Mouse (Mus musculus) olfactory bulb, adult 2 months (tissue): Measurements from ENCODE around the gene Il25. TPM values are rescaled to one million over a fixed set of nuclear protein-coding genes. Genes with fewer than 3 reads are reported as not detected.
A peak's percentile ranks its signal among the peaks of the same experiment; 100 is the strongest.

Source experiments
- H3K27ac ChIP-seq: fragments of 200-500 bp; 2 replicates; pipeline ENCODE4 v1.5.1; 2012; ENCODE audit warnings: low read depth, low read length; ENCODE audit not compliant: insufficient read depth
- H3K4me1 ChIP-seq: fragments of 200-500 bp; 2 replicates; pipeline ENCODE4 v1.6.1; 2012; ENCODE audit warnings: low read length; ENCODE audit not compliant: control insufficient read depth, insufficient read depth
- H3K4me3 ChIP-seq: fragments of 200-500 bp; 2 replicates; pipeline ENCODE4 v1.5.1; 2012; ENCODE audit warnings: mild to moderate bottlenecking, low read depth, low read length, moderate library complexity; ENCODE audit not compliant: insufficient read depth
- CTCF ChIP-seq: fragments of 200-500 bp; IDR thresholded peaks from 2 replicates; pipeline ENCODE4 v1.5.1; 2012; ENCODE audit warnings: low read depth, mild to moderate bottlenecking, low read length, moderate library complexity; ENCODE audit not compliant: insufficient read depth
- POLR2A ChIP-seq: fragments of 200-500 bp; IDR thresholded peaks from 2 replicates; pipeline ENCODE4 v1.6.1; 2012; ENCODE audit warnings: mild to moderate bottlenecking, low read depth, low read length, moderate library complexity; ENCODE audit not compliant: insufficient read depth
- WGBS: fragments of 180-500 bp; shearing (Covaris S2); methylation state at CpG from one replicate; pipeline ENCODE4 v1.1.7; 2018; 5-methylcytosine and 5-hydroxymethylcytosine counted together
- polyA plus RNA-seq: library from polyadenylated mRNA; stranded (reverse); fragments of >200 nt; gene quantifications from 2 replicates; pipeline ENCODE4 v1.2.4, GENCODE M21; 2012; ENCODE audit warnings: low replicate concordance; ENCODE audit not compliant: missing spikeins, insufficient read depth, insufficient read length

Gene Il25
- polyA plus RNA-seq, 1 experiment = not detected

DNA sequence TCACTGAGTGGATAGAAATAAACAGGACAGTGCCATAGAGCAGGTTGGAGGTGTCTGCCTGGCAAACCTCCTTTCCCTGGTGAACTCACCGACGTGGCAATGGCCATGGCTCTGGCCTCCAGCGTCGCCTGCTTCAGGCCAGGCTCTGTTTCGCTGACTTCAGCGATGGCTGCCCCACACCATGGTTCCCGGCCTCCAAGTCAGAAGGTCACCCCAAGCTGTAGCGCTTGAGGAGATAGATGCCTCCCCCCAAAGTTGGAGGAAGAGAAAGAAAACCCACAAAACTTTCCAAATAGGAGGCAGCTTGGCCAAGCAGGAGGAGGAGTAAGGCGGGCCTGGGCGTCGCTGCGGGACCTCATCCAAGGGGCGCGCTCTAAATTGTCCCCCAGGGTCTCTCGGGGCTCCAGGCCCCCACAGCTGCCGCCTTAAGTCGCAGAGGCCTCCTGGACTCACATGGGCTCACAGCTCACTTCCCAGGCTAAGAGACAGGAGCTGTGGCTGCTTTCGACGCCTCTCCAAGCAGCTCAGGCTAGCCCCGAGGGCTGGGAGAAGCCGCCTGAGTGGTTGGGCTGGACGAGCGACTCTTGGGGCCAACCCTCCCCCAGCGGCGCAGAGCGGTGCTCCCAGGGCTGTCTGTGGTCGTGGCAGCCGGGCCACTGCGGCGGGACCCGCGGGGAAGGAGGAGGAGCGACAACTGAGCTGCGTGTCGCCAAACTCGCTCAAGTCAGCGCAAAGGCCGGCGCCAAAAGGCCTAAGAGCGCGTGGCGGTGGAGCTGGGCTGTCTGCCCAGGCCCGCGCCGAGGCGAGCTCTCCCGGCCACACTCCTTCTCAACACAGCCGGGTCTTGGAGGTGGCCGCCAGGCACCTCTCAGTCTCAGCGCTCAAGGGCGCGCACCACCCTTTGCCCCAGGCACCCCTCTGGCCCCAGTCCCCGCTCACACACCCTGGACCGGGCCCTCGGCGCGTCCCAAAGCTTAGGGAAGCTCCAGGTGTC, 6.8 kb upstream of the Il25 start, which contains the start of gene Efs:
Gene Efs (minus strand): TSS at position 778 of the 994 bp plus-strand sequence.
- TF ChIP-seq POLR2A = no peak
- TF ChIP-seq CTCF = no peak
- peaks cover 45% of the 10 kb centered on the region for H3K4me1 ChIP-seq
- 14% methylated on average over 57 of the region's 57 CpGs for WGBS
- peak within 1 kb of the TSS; percentile 52 for H3K4me3 ChIP-seq
- H3K27ac ChIP-seq = peak within 1 kb of the TSS; percentile 67

DNA sequence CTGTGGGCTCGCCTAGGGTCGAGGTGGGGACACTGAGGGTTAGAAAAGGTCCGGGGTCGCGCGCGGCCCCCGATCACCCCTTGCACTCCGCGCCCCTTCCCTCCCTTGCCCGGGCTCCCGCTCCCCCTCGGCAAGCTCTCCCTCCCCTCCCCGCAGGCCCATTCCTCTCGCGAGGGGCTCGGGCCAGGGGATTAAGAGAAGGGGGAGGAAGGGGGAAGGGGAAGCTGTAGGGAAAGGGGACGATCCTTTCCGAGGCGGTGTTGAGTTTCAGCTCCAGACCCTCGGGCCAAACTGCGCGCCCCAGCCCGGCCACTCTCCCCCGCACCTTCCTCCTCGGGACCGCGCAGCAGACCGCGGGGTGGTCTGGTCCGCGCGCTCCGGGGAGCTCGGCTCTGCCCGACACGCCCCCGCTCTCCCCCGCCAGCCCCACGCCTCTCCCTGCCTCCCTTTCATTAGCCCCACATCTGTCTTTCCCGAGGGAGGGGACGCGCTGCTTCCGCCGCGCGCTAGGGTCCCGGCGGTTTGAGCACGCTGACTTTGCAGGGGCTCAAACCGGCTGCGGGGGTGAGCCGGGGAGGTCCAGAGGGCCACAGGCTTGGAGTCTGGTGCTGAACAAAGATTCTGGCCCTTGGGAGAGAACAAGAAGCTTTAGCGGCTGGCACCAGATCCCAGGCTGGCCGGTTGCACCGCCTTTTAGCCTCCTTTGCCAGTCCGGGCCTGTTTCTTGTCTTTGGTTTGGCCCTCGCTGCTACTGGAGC, 5.9 kb upstream of the Il25 start:
- peaks cover 45% of the 10 kb centered on the region for H3K4me1 ChIP-seq
- peak overlapping the region; percentile 52 for H3K4me3 ChIP-seq
- H3K27ac ChIP-seq = peak overlapping the region; percentile 67; the same call in 1 of the 2 replicates
- 2% methylated on average over 51 of the region's 58 CpGs for WGBS
- no peak for TF ChIP-seq CTCF
- 0 out of 2 replicates have a peak, but pooled peaks have one; percentile 20 for TF ChIP-seq POLR2A

DNA sequence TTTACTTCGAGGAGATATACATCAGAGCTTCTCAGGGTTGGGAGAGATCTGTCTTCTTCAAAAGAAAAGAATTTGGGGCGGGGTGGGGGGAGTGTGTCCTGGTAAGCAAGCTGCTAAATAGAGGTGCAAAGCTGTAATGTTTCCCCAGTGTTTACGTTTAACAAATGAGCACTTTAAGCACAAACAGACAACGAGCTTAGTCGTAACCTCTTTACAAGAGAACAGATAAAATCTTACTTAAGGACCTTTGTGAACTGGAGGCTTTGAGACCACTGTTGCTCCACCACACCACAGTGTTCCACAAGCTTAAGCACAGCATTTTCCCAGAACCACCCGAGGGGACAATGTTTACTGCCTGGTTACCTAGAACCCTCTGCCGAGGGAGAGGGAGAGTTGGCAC, 5.2 kb upstream of the Il25 start:
- no peak for TF ChIP-seq CTCF
- TF ChIP-seq POLR2A = no peak
- 23% methylated on average over 7 of the region's 7 CpGs for WGBS
- H3K4me1 ChIP-seq = peaks cover 45% of the 10 kb centered on the region
- H3K4me3 ChIP-seq = no peak overlapping the region
- H3K27ac ChIP-seq = peak overlapping the region; percentile 32

DNA sequence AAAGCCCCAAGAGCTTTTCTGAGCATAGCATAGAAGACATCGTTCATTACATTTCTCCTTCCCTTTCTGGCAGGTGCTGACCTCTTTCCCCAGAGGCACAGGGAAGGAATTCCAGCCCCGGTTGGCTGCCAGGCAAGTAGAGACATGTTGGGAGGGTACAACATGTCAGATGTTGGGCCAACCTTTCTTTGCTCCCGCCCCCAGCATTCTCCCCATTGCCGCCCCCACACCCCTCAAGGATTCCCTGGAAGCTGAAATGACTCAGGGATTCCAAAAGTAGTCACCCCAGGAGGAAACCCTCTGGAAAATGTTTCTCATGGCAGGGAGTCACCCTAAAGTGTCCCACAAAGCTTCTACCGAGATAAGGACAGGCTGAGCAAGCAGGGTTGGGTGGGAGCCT, 2.7 kb upstream of the Il25 start:
- 36% methylated on average over 5 of the region's 5 CpGs for WGBS
- no peak for TF ChIP-seq CTCF
- TF ChIP-seq POLR2A = no peak
- H3K4me3 ChIP-seq = no peak overlapping the region
- H3K4me1 ChIP-seq = peaks cover 45% of the 10 kb centered on the region
- no peak overlapping the region for H3K27ac ChIP-seq

DNA sequence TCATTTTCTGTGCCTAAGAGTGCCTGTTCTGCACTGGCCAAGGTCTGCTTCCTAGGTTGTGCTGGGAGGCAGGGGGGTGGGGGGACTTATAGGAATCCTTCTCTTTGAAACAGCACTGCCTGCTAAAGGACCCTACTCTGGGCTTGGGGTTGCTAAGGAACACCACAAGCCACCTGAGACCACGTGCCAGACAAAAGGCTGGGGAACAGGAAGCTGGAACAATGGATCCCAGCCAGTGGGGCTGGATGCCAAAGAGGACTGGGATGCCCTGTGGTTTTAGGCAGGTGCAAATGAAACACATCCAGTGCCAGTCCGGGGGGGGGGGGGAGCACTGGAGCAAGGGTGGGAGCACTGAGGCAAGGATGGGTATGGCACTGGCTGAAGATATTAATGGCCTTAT, 2.1 kb upstream of the Il25 start:
- 20% methylated on average over 2 of the region's 2 CpGs for WGBS
- H3K4me3 ChIP-seq = no peak overlapping the region
- TF ChIP-seq POLR2A (no peak), CTCF (no peak)
- H3K4me1 ChIP-seq = peaks cover 40% of the 10 kb centered on the region
- H3K27ac ChIP-seq = no peak overlapping the region

DNA sequence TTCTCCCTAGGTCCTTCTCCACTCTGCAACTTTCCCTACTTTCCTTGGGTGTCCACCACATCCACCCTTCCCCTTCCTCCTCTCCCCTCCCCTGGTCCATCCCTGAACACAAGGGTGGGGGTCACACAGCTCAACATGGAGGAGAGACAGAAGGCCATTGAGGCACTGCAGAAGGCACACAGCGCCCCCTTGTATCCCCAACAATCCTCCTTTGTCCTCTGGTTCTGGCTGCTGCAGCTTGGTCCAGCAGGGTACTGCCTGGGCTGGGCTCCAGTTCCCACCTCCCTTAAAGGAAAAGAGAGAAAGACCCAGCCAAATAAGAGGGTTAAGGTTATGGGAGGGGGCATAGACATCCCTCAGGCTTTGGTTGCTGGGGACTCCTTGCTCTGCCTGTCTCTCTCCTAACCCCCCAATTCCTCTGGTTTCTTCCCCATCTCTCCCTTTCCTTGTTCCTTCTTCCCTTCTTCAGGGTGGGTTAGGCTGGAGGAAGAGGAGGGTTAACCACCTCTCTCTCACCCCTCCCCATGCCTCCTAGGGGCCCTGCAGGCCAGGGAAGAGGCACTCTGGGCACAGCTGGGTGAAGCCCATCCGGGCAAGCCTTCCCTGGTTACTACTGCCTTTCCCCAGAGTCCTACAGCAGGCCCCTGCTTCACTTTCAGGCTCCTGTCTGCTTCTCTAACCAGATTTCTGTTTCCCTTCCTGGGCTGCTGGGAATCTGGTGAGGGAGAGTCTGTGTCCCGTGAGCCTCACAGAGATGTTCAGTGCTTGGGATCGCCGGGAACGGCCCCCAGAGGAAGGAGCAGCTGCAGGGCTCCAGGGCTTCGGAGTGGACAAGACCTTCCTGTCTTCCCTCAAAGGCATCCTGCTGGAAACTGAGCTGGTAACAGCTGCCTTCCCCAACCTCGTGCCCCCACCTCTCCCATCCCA, 3.7 kb downstream of the Il25 start, which contains the start of gene Cmtm5:
Gene Cmtm5 (plus strand): TSS at position 358 of the 927 bp plus-strand sequence.
- TF ChIP-seq CTCF (no peak), POLR2A (no peak)
- 51% methylated on average over 8 of the region's 8 CpGs for WGBS

DNA sequence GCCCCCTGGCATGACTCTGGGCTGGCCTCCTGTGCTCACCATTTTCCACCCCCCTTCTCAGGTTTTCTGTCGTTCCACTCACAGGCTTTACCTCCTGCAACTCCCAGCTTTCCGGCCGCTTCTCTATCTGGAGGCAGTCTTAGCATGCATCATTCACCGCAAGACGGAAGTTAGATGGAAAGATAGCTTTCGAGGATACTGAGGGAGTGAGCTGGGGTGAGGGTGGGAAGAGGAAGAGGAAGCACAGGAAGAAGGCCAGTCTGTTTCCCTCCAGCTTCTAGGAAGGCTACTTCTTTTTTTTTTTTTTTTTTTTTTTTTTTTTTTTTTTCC, 4.3 kb downstream of the Il25 start:
- Histone ChIP-seq H3K4me3 (peak overlapping the region; percentile 38), H3K4me1 (peaks cover 19% of the 10 kb centered on the region), H3K27ac (no peak overlapping the region)
- 72% methylated on average over 6 of the region's 6 CpGs for WGBS
- TF ChIP-seq CTCF (no peak), POLR2A (no peak)

More for the DNA sequence above, 3.7 kb downstream of the Il25 start, which contains the start of gene Cmtm5:
- Histone ChIP-seq H3K27ac (peak within 1 kb of the TSS; percentile 76), H3K4me1 (peaks cover 19% of the 10 kb centered on the region), H3K4me3 (peak within 1 kb of the TSS; percentile 38)

DNA sequence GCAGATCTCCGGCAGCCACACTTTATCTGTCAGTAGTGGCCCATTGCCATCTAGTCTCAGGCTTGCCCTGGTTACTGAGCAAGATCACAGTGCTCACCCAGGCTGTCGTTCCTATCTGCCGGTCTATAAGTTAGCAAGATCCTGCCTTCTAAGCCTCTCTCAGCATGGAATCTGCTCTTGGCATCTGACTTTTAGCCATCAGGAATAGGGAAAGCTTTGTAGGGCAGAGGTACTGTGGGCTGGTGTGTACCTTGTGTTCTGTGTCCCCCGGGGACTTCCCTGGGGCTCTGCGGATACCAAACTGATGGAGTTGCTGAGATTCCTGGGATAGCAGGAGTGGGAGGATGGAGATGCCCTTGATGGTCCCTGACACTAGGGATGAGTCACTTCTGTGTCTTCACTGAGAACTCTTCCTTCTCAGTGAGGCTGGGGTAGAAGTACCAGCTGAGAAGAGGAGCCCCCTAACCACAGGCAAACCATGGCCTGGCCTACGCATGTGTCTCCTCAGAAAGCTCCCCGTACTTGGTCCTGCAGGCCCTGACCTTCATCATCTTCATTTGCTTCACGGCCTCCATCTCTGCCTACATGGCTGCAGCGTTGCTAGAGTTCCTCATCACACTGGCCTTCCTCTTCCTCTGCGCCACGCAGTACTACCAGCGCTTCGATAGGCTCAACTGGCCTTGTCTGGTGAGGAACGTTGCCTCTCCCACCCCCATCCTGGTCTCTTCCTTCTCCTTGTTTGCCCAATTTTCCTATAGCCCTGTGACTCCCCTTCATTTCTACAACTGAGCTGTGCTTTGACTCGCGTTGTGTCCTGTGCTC, 5.1 kb downstream of the Il25 start:
- H3K27ac ChIP-seq = no peak overlapping the region
- H3K4me3 ChIP-seq = peak overlapping the region; percentile 9
- 81% methylated on average over 16 of the region's 16 CpGs for whole genome bisulfite sequencing

More for the DNA sequence above, 5.1 kb downstream of the Il25 start:
- TF ChIP-seq CTCF = no peak
- TF ChIP-seq POLR2A = no peak
- H3K4me1 ChIP-seq = peaks cover 18% of the 10 kb centered on the region
